Mouse (Mus musculus): ENCODE data around the gene Dctpp1.

The Dctpp1 gene

DNA sequence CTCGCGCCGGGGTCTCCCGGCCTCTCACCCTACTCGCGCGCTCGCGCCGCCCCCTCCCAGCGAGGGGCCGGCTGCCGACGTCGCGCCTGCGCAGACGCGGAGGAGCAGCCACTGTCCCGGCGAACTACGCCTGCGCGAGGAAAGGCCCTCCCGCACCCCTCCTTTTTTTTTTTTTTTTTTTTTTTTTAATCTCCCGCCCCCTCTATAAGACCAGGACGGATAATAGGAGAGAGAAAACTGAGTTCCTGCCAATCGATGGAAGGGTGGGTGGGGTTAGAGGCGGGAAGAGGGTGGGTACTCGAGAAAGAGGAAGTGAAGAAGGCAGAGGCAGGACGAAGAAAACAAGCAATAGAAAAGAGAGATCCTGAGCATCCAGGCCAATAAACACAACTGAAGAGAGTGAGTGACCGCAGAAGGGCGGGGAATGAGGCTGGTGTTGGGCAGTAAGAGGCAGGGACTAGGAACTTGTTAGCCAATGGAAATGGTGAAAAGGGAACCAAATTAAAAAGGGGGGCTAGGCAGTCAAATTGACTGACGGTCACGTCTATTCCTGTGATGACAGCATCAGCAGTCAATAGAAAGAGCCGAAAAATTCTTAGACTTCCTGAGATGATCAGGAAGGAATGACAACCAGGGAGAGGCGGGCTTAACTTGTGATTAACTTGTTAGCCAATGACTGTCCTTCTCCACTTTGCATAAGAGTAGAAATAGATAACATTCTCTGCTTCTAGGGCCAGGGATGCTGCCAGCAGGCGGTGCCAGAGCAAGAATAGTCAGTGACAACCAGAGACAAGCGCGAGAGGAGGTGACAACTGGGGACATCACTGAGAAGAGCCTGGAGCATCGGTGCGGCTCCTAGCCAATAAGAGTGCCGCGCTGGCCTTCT lies 51.7 kb downstream of the Dctpp1 start, which contains the start of gene Mylpf:
Mylpf (plus strand) TSS at position 338 of the 886 bp plus-strand sequence.
- DNase-seq = peak; percentile 96 to 98

- no peak for DNase-seq
Measured at GRCm38 (mm10) chr7:127208295-127208552, 52.3 kb downstream of the Dctpp1 start, which contains the start of gene Tbc1d10b. Gene Tbc1d10b (minus strand): TSS chr7:127208468.

DNA sequence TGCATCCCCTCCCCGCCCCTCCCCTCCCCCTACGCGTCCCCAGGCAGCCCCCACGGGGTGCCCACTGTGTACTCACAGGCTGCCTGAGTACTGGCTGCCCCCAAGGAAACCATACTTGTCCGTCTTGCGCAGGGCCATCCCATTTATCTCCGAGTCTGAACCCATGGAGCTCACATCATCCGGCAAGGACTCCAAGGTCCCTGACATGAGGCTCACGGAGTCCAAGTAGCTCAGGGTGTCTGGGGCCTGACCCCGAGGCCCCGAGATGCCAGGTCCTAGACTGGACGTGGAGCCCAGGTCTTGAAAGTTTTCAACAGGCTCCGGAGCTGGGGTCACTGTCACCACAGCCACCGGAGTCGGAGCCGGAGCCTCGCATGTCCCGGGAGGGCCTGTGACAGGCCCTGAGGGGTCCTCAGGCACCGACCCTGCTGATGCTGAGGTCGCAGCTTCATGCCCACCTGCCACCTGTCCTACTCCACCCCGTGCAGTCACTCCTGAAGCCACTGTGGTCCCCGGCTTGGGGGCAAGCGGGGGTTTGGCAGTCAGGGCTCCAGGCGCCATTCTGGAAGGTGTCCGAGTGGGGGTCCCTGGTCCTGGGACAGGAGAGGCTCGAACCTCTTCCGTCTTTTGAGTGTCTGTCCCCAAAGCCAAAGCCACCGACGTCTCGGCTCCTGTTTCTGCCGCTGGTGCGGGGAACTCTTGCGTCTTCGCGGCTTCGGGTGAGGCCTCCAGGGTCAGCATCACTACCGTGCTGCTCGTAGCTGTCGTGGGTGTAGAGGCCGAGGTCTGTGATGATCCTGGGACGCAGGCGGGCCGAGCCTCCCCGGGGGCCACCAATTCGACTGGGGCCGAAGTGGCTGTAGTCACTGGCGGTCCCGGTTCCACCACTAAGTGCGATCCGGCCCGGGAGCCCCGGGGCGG lies 52.9 kb downstream of the Dctpp1 start:
- DNase-seq = peak; percentile 43 to 58
